Mouse (Mus musculus): ENCODE data around the gene Slc22a2. TPM values are rescaled to one million over a fixed set of nuclear protein-coding genes. Genes with fewer than 3 reads are reported as not detected.

Slc22a2 gene
- polyA plus RNA-seq, 2 experiments from 2014 or later, result 5.3 TPM

Other genes with a start within 250 kb of the Slc22a2 start
- gene Plg, start 205.5 kb upstream of the Slc22a2 start, polyA plus RNA-seq (2017; shearing (Covaris generic)), result not detected
- not detected for gene Slc22a3, start 76.4 kb upstream of the Slc22a2 start, polyA plus RNA-seq (2017; shearing (Covaris generic))
- under 1 TPM in 1 of 2 experiments, not detected in 1; 0.81 TPM for gene Slc22a1, start 91.7 kb downstream of the Slc22a2 start, polyA plus RNA-seq (2017; shearing (Covaris generic))
- 10 to 100 TPM; 23.9 to 33.2 TPM for gene Igf2r, start 185.5 kb downstream of the Slc22a2 start, polyA plus RNA-seq (2017; shearing (Covaris generic))

Data from activated CD4-positive, CD25-positive, alpha-beta regulatory T cell, adult 4 months (primary cell).